Mouse (Mus musculus): Measurements from ENCODE around the gene Tmem251.

DNA sequence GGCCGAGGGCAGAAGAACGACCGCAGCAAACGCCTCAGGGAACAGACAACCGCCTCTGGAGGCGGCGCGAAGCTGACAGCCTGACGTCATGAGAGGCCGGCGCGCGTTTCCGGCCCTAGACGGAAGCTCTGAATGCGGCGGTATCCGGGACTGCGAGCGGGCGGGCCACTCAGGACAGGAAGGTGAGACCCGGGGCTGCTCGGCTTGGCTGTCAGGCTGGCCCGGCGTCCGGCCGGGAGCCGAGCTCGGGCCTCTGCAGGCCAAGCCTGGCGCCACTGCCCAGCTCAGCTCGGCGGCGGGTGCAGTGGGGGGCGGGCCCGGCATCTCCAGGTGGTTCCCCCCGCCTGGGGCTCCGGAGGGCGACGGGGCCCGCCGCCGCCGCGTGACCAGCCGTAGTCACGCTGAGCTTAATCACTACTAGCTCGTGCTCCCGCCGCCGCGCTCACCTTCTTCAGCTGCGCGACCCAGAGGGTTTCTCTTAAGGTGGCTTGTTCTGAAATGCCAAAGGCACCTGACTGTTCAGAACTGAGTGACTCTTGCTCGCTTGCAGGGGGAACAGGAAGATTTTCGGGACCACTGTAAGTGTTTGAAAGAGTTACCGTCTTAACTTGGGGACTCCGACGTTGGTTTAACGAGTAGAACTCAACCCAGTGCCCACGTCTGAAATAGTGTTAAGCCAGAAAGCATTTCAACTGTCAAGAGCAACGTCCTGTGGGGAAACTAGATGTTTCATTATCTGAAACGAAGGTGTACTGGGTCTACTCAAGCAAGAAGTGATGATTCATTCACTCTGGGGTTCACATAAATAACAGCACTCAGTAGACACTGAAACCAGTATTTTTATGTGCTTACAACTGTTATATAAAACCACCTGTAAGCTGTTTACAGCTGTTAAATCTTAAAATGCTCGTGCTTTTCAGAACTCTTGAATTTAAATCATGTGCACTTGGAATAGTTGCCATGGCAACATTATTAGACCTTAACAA is at the start of gene Tmem251, which contains the start of gene Moap1:
- TF ChIP-seq CTCF (IDR thresholded peaks at IDR 0.05; ENCODE audit: extremely low read depth, insufficient read depth, insufficient read length, insufficient replicate concordance) (no peak), POLR2A (IDR thresholded peaks at IDR 0.05; ENCODE audit: low read depth, low read length) (peak; percentile 43)

Data from spleen, adult 2 months (tissue).